Mouse (Mus musculus): ENCODE results near the gene Zyg11b. TPM values are rescaled to one million over a fixed set of nuclear protein-coding genes. Genes with fewer than 3 reads are reported as not detected.
A peak's percentile ranks its signal among the peaks of the same experiment; 100 is the strongest.

Gene Zyg11b
- total and polyA plus RNA-seq, 2 experiments from 2014 or later: 6.5 to 25.2 TPM

DNA sequence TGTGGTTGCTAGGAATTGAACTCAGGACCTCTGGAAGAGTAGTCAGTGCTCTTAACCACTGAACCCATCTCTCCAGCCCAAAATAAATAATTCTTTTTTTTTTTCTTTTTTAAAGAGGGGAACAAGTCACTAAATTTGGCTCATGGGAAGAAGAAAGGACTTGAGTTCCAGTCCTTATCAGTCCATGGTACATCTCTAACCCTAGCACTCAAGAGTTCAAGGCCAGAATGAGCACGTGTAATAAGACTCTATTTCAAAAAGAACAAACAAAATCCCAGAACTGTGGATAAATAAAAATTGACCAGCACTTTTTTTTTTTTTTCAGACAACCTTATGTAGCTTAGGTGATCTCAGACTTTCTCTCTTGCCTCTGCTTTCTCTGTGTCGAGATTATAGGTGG, 35.9 kb upstream of the Zyg11b start:
- Histone ChIP-seq H3K27ac (ENCODE audit: low read depth) (no peak overlapping the region), H3K4me2 (ENCODE audit: low read depth, low read length) (no peak overlapping the region), H3K36me3 (replicated peaks; ENCODE audit: control insufficient read depth, insufficient read depth, low read length) (peaks cover 28% of the 10 kb centered on the region), H3K9me3 (replicated peaks; ENCODE audit: control insufficient read depth, low read length) (no peaks in the 10 kb centered on the region), H3K27me3 (ENCODE audit: control insufficient read depth, insufficient read depth, low read length) (no peaks in the 10 kb centered on the region), H3K4me1 (ENCODE audit: control insufficient read depth, insufficient read depth) (peaks cover 5% of the 10 kb centered on the region; the same call in 1 of the 2 replicates), H3K9ac (replicated peaks; ENCODE audit: low read depth, low read length) (no peak overlapping the region), H3K4me3 (ENCODE audit: low read depth, low read length) (no peak overlapping the region)
- no peak for TF ChIP-seq EP300 (IDR thresholded peaks at IDR 0.05; ENCODE audit: low read depth)
- TF ChIP-seq CTCF (IDR thresholded peaks at IDR 0.05; ENCODE audit: low read depth): no peak
- DNase-seq (ENCODE audit: low spot score) (no peak), ATAC-seq (ENCODE audit: insufficient read depth, low read depth) (no peak)
- 82% methylated on average over 2 of the region's 2 CpGs for WGBS

GRCm38 (mm10) chr4:108335413-108335812, 34.5 kb upstream of the Zyg11b start:
- Histone ChIP-seq H3K36me3 (replicated peaks; ENCODE audit: control insufficient read depth, insufficient read depth, low read length) (peaks cover 28% of the 10 kb centered on the region), H3K27me3 (ENCODE audit: control insufficient read depth, insufficient read depth, low read length) (no peaks in the 10 kb centered on the region), H3K4me3 (ENCODE audit: low read depth, low read length) (no peak overlapping the region), H3K9ac (replicated peaks; ENCODE audit: low read depth, low read length) (no peak overlapping the region), H3K9me3 (replicated peaks; ENCODE audit: control insufficient read depth, low read length) (no peaks in the 10 kb centered on the region), H3K27ac (ENCODE audit: low read depth) (peak overlapping the region; percentile 62), H3K4me1 (ENCODE audit: control insufficient read depth, insufficient read depth) (peaks cover 14% of the 10 kb centered on the region), H3K4me2 (ENCODE audit: low read depth, low read length) (no peak overlapping the region)
- peak; percentile 50; the same call in 1 of the 2 replicates for ATAC-seq (ENCODE audit: insufficient read depth, low read depth)
- TF ChIP-seq EP300 (IDR thresholded peaks at IDR 0.05; ENCODE audit: low read depth): no peak
- TF ChIP-seq CTCF (IDR thresholded peaks at IDR 0.05; ENCODE audit: low read depth): no peak
- DNase-seq (ENCODE audit: low spot score): no peak
- 87% methylated on average over 6 of the region's 6 CpGs for WGBS

- H3K36me3 ChIP-seq (replicated peaks; ENCODE audit: control insufficient read depth, insufficient read depth, low read length): peaks cover 10% of the 10 kb centered on the region
- no peak for DNase-seq (ENCODE audit: low spot score)
- peaks cover 21% of the 10 kb centered on the region for H3K4me1 ChIP-seq (ENCODE audit: control insufficient read depth, insufficient read depth)
- ATAC-seq (ENCODE audit: insufficient read depth, low read depth): no peak
- peak overlapping the region; percentile 6; the same call in 1 of the 2 replicates for H3K4me2 ChIP-seq (ENCODE audit: low read depth, low read length)
- no peak overlapping the region for H3K9ac ChIP-seq (replicated peaks; ENCODE audit: low read depth, low read length)
- 30% methylated on average over 9 of the region's 9 CpGs for WGBS
- TF ChIP-seq EP300 (IDR thresholded peaks at IDR 0.05; ENCODE audit: low read depth) (no peak), CTCF (IDR thresholded peaks at IDR 0.05; ENCODE audit: low read depth) (no peak)
- H3K4me3 ChIP-seq (ENCODE audit: low read depth, low read length): no peak overlapping the region
- peak overlapping the region; percentile 75 for H3K27ac ChIP-seq (ENCODE audit: low read depth)
- H3K9me3 ChIP-seq (replicated peaks; ENCODE audit: control insufficient read depth, low read length): no peaks in the 10 kb centered on the region
- no peaks in the 10 kb centered on the region for H3K27me3 ChIP-seq (ENCODE audit: control insufficient read depth, insufficient read depth, low read length)
Observed at GRCm38 (mm10) chr4:108332041-108332440, 31.1 kb upstream of the Zyg11b start.

GRCm38 (mm10) chr4:108329840-108330239, 28.9 kb upstream of the Zyg11b start:
- no peak overlapping the region for H3K4me2 ChIP-seq (ENCODE audit: low read depth, low read length)
- DNase-seq (ENCODE audit: low spot score): no peak
- H3K36me3 ChIP-seq (replicated peaks; ENCODE audit: control insufficient read depth, insufficient read depth, low read length): peaks cover 10% of the 10 kb centered on the region; the same call in 1 of the 2 replicates
- H3K27ac ChIP-seq (ENCODE audit: low read depth): 0 out of 2 replicates have a peak overlapping the region, but pooled peaks have one; percentile 2
- no peak overlapping the region for H3K9ac ChIP-seq (replicated peaks; ENCODE audit: low read depth, low read length)
- TF ChIP-seq CTCF (IDR thresholded peaks at IDR 0.05; ENCODE audit: low read depth): no peak
- no peak for TF ChIP-seq EP300 (IDR thresholded peaks at IDR 0.05; ENCODE audit: low read depth)
- H3K4me1 ChIP-seq (ENCODE audit: control insufficient read depth, insufficient read depth): peaks cover 21% of the 10 kb centered on the region
- H3K9me3 ChIP-seq (replicated peaks; ENCODE audit: control insufficient read depth, low read length): no peaks in the 10 kb centered on the region
- H3K4me3 ChIP-seq (ENCODE audit: low read depth, low read length): no peak overlapping the region
- ATAC-seq (ENCODE audit: insufficient read depth, low read depth): no peak
- WGBS: 88% methylated on average over 6 of the region's 6 CpGs
- H3K27me3 ChIP-seq (ENCODE audit: control insufficient read depth, insufficient read depth, low read length): no peaks in the 10 kb centered on the region

DNA sequence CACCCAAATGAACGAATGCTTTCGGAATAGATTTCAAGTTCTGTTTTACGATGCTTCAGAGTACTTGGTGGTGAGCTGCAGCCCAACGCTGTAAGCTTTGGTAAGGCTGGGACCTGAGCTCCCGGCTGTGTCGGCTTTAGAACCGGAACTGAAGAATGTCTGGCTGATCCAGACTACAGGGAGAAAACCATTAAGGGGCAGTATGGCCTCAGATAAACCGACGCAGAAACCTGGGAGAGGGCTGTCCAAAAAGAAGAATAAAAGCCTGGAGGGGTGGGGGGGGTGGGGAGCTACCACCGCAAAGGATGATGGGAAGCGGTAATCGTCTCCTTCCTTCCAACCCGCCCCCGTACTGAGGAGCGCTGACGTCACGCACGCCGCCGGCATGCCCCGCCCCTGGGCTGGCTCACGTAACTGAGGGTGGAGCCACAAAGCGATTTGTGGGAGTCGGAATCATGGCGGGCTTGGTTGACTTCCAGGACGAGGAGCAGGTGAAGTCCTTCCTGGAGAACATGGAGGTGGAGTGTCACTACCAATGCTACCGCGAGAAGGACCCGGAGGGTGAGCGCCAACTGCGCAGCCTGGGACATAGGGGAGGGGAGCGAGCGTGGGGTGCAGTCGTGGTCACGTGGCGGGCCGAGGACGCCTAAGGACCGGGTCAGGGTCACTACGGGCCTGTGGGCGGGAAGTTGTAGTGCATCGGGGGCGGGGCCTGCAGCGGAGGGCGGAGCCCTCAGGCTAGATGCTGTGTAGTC, 27.0 kb upstream of the Zyg11b start, which contains the start of gene Coa7:
Coa7 (plus strand) TSS at position 411 of the 755 bp plus-strand sequence.
- H3K27ac ChIP-seq (ENCODE audit: low read depth): peak within 1 kb of the TSS; percentile 95
- peaks cover 5% of the 10 kb centered on the region; the same call in 1 of the 2 replicates for H3K36me3 ChIP-seq (replicated peaks; ENCODE audit: control insufficient read depth, insufficient read depth, low read length)
- WGBS: under 1% methylated on average over 44 of the region's 45 CpGs
- no peaks in the 10 kb centered on the region for H3K9me3 ChIP-seq (replicated peaks; ENCODE audit: control insufficient read depth, low read length)
- peaks cover 21% of the 10 kb centered on the region for H3K4me1 ChIP-seq (ENCODE audit: control insufficient read depth, insufficient read depth)
- peak within 1 kb of the TSS; percentile 76 for H3K9ac ChIP-seq (replicated peaks; ENCODE audit: low read depth, low read length)
- H3K27me3 ChIP-seq (ENCODE audit: control insufficient read depth, insufficient read depth, low read length): no peaks in the 10 kb centered on the region
- peak within 1 kb of the TSS; percentile 79 for H3K4me3 ChIP-seq (ENCODE audit: low read depth, low read length)
- DNase-seq (ENCODE audit: low spot score): peak; percentile 96
- H3K4me2 ChIP-seq (ENCODE audit: low read depth, low read length): peak within 1 kb of the TSS; percentile 75
- no peak for TF ChIP-seq CTCF (IDR thresholded peaks at IDR 0.05; ENCODE audit: low read depth)
- no peak for TF ChIP-seq EP300 (IDR thresholded peaks at IDR 0.05; ENCODE audit: low read depth)
- peak; percentile 95 for ATAC-seq (ENCODE audit: insufficient read depth, low read depth)

All from heart, postnatal 0 days (tissue).